Mouse (Mus musculus) thymus, postnatal 4 days (tissue): Measurements from ENCODE around the gene Pdzd2.

Experiments
- DNase-seq: peaks from one replicate; pipeline ENCODE4 v3.0.0; 2021

Gene Pdzd2

DNA sequence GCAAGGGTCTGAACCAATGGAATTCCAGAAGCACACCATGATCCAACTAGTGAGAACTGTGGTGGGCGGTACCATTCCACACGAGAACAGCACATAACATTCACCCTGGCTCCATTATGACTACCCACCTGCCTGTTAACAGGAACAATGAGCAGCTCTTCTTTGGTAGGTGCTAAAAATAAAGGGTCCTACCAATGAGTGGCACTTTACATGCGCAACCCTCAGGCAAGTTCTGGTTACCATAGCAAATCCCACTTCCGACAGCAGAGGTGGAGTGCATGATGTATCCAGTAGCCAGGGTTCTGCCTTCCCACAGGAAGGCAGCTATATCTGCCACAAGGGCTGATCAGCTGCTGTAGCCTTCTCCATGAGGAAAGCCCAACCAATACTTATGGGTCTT is 11.3 kb downstream of the Pdzd2 start:
- no peak for DNase-seq

DNA sequence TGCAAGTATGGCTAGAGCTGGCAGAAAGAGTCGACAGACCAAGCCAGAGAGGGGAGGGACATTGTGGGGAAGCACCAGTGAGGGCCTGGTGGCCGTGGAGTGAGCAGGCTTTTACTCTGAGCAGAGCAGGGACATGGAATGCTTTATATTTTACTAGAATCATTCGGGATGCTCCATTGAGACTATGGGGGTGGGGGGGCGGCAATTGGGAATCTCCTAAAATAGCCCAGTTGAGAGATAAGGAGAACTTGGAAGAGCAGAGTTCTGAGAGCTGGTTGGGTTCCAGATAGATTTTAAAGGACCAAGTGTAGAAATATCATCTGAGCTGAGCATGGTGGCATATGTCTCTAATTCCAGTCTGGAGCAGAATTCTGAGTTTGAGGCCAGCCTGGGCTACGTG is 14.5 kb downstream of the Pdzd2 start:
- DNase-seq: no peak

DNA sequence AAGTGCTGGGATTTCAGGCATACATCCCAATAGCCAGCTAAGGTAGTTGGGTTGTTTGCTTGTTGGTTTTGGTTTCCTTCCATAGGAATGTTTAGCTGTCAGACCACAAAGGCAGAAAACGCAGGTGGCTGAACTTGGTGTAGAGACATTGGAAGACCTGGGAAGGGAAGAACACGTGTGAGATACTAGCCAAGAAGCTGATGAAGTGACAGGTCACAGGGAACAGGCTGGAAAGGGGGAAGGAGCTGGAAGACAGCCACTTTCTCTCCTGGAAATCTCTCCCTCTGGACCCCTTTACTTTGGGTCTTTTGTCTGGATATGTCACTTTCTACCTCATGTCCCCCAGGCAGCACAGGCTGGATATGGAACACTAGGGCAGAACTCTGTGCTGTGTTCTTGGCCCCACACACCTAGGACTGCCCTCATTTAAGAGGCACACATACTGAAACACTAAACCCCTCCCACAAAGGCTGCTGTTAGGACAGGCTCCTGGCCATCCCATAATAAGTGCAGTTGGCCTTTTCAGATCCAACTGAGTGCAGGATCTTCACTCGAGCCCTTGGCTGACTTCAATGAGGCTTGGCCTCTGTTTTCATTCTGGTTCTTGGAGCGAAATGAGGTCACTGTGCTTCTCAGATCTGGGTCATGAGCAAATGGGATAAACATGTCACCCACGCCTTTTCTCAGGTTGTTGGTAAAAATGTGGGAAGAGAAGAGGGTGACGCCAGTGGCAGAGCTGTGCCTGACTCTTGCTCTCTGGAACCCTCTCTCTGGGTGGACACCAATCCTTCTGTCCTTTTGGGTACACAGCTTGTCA is 17.8 kb downstream of the Pdzd2 start:
- no peak for DNase-seq

DNA sequence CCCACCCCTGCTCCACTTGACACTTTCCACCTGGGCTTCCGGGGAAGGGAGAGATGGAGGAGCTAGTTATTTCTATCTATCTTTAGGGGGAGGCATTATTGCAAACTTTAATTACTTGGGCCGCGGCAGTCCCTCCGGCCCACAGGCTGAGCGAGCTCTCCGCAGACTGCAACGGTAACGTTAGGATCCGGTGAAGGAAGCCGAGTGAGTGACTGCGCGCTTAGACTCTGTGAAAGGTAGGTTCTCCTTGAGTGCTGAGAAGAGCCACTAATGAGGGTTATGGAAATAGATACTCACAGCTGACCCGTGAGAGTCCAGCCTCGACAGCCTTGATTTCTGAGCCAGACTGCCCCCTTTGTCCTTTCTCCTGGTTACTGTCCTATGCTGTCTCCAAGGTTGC is 20.9 kb downstream of the Pdzd2 start:
- no peak for DNase-seq

DNA sequence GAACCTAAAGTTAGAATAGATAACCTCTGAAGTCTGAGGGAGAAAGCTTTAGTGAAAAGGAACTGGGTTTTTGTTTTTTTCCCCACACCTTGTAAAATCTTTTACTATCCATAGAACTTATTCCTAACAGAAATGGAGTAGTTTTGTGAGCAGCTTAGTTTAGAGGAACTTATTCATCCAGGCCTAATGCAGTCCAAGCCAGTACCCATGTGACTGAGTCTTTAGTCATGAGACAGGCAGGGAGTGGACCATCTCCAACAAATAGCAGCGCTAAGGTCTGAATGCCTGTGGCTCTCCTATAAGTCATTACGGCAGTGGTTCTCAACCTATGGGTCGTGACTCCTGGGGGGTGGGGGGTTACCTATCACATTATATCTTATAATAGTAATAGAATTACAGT is 22.3 kb downstream of the Pdzd2 start:
- DNase-seq: no peak

DNA sequence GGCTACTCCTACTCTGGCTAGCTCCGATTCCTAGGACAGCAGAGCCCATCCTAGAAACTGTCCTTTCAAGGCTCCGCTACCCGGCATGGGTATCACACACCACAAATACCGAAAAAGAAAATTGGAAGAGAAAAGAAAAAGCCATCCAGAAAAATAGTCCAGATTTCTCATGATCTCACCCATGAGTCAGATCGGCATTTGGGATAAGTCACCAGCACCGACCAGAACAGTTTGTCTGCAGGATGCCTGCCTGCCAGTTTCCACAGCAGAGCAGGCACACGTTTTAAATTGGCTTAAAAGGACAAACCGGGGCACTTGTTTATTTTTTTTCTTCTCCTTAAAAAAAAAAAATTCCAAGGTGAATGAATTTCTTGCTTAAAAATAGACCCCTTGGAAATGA is 22.8 kb downstream of the Pdzd2 start:
- no peak for DNase-seq

DNA sequence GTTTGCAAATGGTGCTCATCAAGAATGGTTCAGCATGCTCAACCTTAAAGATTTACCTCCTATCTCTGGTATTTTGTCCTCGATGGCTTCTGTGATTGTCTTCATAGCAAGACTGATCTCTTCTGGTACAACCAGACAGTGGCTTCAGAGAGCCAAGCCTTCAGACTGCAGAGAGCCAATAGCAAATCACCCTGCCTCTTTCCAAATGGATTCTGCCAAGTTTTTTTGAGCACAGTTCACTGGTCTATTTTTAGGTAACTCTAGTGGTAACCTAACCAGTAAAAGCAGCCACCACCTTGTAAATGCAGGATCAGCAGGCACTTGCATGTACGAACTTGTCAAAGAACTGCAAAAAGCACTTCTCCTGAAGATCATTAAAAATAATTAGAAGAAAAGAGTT is 25.4 kb downstream of the Pdzd2 start:
- no peak for DNase-seq

DNA sequence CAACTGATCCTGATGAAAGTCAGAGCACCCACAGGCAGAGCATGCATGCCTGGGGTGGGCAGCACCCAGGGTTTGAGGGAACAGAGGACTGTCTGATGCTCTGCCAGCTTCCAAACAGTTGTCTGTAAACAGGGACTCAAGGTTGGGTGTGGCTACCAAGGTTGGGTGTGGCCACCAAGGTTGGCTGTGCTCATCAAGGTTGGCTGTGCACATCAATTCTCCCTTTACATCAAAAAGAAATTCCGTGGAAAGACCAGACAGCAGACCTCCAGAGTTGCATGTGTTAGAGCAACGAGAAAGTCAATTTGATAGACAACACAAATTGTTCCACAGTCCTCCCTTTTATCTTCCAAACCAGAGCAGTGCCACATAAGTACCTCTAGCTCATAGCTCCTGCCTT is 26.5 kb downstream of the Pdzd2 start:
- no peak for DNase-seq

DNA sequence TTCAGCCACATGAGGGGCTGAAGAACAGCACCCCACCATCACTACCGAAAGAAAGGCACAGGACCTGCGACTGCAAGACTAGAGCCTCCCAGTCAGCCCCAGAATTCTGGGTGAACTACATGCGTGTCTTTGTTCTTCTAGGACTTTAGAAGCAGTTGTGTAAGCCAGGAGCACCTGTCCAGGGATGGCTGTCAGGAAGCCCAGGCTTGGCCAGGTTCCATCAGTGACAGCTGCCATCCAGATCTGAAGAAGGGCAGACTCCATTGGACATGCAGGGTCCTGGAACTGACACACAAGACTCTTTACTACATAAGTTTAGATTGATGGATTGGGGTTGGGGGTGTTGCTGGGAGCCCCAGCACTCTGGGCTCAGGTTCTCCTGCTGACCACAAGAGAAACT is 29.7 kb downstream of the Pdzd2 start:
- no peak for DNase-seq

DNA sequence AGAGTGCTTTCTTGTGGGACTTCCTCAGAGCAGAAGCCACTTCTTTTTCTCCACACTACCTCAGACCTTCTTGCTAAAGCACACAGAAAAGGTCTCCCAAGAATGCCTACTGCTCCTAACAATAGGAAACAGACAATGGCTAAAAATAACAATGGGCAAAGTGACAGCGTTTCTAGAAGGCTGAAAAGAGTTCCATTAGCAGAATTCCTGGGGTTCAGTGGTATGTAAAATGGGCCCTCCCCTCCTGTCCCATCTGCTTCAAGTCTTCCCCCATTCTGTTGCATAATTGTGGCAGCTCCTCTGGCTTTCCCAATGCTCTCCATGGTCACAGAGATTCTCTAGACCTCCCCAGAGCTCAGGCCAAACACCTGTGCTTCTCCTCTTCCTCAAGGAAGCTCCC is 31.4 kb downstream of the Pdzd2 start:
- no peak for DNase-seq

DNA sequence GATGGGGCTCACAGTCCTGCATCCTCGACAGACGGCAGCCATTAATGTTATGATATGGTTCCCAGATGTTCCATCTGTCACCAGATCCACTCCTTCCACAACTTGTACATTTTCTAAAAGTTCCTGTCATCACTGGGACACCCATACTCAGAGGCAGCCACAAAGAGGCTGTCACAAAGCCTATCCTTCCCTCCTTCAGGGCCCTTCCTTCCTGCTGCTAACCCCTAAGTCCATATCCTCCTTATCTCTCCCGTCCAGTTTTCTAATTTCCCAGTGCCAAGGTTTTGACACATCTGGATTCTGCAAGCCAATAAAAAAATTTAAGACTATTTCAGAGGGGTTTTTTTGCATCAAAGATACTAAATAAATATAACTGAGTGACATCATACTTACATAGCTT is 32.8 kb downstream of the Pdzd2 start:
- no peak for DNase-seq

DNA sequence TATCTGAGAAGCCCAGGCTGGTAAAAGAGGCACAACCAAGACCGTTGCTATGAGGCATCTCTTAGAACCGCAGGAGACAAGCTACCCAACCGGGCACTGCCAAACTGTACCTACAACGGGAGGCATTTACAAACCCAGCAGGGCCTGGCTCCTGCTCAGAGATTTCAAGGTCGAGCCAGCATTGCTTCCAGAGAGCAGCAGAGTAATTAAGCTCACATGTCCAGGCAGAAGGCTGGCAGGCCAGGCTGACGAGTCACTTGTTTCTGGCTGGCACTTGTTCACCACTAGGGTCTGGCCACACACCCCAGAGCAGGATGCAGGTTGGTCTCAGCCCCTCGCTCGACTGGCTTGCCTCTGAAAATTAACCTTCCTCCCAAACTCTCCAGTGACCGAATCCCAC is 39.4 kb downstream of the Pdzd2 start:
- DNase-seq: no peak

DNA sequence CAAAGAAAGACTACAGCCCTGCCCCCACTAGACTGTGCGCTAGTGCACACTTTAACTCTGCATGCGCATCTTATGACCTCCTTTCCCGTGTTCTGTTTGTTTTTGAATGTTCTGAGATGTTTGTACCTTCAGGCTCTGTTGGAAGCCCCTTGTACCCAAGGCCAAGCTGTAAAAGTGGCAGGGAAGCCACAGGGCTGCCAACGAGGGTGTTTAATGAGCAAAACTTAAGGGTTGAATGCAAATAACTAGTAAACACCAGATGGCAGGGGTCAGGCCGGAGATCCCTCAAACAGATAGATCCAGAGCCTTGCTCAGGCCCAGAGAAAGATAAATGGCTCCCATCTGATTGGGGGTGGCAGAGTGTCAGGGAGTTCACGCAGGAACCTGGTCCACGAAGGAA is 42.0 kb downstream of the Pdzd2 start:
- no peak for DNase-seq

DNA sequence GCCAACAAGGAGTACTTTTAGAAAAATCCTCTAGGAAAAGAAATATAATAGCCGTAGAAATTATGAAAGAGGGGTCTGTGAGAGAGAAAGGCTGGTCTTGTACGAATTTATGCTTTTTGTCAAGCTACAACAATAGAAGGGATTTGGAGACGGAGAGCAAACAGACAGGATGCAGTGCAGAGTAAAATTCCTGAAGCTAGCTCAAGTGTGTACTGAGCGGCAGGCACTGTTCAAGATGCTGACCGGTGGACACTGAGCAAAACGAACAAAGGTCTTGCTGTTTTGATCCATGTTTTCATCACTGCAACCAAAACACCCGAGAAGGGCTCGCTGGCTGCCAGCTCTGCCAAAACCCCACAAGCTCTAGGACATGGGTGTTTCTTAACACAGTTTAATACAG is 42.8 kb downstream of the Pdzd2 start:
- DNase-seq: no peak

DNA sequence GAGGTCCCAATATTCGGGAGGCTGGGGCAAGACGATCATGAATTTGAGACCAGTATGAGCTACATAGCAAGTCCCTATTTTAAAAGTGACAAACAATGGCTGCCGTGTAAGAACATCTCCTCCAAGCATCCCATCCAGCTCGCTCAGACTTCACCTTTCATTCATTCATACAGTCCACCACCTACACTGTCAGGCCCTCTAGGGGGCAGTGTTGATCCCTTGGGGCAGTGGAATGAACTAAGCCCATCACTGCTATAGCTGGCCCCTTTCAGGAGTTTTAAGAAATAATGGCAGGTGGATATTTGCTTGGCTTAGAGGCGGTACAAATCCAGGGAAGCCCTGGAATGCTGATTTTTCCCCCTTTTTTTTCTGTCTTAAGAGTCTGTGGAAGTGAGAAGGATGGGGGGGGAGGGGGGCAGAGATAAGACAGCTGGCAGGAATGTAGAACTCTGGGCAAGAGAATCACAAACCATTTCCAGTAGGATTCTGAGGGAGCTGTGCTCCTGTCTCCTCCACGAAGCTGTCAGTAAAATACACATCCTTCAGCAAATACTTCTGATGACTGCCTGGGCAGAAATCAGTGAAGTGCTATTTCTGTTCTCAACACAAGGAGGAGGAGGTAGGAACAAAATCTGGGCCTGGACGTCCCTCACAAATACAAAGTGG is 49.9 kb downstream of the Pdzd2 start:
- peak; percentile 10 for DNase-seq

DNA sequence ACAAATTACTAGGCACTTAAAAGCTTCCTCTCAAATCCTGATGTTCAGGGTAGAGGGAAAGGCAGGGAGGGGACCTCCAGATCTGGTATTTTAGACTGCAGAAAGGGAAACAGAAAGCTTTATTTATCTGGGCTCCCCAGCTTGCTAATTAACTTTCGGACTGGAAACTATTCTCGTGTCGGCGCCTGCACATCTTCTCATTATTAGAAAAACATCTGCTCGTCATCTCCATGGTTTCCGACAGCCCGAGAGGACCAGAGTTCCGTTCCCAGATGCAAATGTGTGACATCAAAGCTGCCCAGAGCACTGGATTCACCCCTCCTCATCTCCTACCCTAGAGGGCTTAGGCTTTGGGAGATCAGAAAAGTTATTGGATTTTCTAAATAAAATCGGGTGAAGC is 57.2 kb downstream of the Pdzd2 start:
- no peak for DNase-seq

DNA sequence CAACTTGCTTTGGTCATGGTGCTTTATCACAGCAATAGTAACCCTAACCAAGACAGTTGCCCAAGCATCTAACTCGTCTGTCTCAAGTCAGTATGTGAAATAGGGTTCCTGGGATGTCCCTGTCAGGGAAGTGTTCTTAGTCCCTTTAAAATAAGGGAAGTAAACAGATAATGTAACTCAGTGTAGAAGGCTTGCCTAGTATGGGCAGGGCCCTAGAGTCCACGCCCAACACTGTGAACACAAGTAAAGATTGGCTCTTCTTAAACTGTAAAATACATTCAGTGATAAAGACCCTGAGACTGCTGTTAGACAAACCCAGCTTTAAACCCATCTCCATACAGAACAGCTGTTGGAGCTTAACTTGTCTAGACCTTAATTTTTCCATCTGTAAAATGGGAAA is 57.8 kb downstream of the Pdzd2 start:
- no peak for DNase-seq

DNA sequence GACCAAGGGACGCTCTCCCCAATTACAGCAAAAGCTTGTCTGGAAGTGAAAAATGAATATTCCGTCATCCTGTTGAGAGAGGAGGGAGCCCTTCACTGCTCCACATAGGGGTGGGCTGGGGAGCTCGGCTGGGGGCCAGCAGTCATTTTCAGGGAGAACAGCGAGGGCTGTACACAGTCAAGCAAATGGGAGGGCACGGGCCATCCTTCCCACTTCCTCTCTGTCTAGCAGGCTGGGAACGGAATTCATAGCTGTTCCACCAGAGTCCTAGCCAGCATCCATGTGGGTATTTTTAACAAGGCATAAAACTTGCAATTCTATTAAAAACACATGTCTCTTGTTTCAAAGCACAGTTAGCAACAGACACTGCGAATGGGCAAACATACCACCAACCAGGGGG is 59.0 kb downstream of the Pdzd2 start:
- no peak for DNase-seq

DNA sequence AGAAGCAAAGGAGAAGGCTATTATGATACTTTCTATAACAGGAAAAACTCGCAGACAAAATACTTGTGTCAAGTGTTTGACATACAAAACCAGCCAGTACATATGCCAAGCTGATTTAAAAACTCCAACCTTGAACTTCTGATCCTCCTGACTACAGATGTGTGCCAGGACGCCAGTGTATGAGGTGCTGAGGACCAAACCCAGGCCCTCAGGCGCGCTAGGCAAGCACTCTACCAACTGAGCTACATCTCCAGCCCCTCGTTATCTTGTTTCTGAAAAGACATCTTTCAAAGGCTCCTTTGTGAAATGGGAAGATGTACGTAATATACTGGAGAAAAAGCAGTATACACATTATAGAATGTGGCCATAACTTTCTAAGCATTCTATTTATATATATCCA is 59.7 kb downstream of the Pdzd2 start:
- DNase-seq: no peak

DNA sequence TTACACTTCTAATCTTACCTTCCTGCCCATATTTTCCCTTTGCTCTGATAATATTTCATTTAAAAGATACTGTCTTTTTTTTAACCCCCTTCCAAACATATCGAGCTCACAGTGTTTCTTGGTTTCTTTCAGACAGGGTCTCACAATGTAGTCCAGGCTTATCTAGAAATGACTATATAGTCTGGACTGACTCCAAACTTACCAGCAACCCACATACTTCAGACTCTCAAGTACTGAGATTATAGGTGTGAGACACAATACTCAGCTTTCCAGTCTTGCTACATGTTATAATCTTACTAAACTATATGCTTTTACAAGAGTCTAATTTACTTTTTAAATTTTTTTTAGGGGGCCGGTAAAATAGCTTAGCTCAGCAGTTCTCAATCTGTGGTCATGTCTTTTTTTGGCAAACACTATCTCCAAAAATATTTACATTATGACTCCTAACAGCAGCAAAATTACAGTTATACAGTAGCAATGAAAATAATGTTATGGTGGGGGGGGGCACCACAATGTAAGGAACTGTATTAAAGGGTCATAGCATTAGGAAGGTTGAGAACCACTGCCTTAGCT is 61.1 kb downstream of the Pdzd2 start:
- DNase-seq: no peak

DNA sequence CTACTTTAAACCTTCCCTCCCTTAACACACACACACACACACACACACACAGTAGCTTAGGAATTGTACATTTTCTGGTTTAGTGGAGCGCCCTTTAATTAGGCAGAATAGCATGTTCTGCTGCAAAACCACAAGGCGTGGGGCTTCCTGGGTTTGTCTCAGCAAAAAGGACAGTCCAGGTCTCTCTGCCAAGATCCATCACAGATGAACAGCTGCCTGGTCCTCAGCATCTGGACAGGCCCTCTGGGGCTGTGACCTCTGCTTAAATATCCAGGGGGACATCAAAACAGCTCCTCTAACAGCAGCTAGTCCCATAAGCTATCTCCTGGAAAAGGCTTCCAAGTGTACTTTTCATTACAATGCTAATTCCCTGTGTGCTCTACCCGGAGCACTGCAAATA is 64.4 kb downstream of the Pdzd2 start:
- no peak for DNase-seq

DNA sequence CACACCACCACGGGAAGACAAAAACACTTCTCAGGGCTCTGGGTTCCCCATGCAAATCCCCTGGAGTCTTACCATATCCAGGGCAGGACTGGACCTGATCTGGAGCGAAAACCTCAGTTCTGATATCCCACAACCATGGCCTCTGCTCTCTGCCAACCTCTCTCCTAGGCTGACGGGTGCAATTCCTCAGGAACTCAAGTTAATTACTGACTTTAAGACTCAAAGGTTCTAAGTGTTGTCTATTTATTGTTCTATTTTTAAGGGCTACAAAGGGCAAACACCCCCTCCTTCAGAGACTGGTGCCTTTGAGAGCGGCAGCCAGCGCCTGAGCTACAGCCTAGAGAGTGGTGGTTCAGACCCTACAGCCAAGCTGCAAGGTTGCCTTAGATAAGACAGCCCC is 65.7 kb downstream of the Pdzd2 start:
- DNase-seq: no peak

DNA sequence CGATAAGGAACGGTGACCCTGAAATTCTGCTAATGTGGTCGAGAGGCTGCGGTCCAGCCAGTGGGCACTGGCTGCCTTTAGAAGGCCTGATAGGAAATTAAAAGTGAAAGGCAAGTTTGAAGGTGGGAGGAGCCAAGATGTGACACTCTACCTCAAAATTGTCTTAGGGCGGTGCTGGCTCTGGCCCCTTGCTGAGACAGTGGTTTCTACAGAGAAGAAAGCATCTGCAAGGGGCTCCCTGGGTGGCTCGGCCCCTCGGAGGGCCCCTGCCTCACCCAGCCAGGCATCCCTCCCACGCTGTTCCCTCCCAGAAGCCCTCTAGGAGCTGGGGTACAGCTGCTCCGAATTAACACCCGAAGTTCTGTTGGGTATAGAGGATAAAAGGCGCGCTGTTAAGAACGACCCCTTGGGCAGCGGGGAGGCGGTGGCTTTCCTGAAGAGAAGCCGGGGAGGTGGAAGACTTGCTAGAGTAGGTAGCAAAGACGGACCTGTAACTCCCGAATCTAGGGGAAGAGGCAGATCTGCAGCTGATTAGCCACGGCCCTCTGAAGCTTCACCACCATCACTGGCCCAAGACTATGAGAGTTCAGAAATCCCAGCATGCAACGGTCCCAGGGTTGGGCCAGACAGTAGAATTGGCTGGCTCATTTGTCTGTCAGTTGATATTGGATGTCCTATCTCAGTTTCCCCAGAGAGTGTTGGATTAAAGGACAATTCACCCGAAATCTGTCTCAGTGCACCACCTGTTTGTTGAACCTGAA is 71.8 kb downstream of the Pdzd2 start:
- DNase-seq: peak; percentile 22

DNA sequence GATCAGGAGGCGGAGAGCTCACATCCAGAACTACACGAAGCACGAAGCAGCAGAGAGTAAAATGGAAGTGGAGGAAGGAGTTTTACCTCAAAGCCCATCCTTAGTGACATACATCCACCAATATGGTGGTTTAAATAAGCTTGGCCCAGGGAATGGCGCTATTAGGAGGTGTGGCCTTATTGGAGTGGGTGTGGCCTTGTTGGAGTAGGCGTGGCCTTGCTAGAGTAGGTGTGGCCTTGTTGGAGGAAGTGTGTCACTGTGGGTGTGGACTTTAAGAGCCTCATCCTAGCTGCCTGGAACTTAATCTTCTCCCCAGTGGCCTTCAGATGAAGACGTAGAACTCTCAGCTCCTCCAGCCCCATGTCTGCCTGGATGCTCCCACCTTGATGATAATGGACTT is 73.8 kb downstream of the Pdzd2 start:
- no peak for DNase-seq
